Mouse (Mus musculus) bone marrow, adult 2 months (tissue): ENCODE data around the gene Ptgfrn.

Experiments
- CTCF ChIP-seq: fragments of 200-500 bp; IDR thresholded peaks from 2 replicates; pipeline ENCODE4 v1.5.1; 2011; ENCODE audit warnings: low read length, control low read depth; ENCODE audit not compliant: control insufficient read depth, insufficient read depth
- POLR2A ChIP-seq: fragments of 200-500 bp; IDR thresholded peaks from 2 replicates; pipeline ENCODE4 v1.6.1; 2011; ENCODE audit warnings: low read depth, mild to moderate bottlenecking, control low read depth, low read length, borderline replicate concordance; ENCODE audit not compliant: control insufficient read depth

- TF ChIP-seq POLR2A (no peak), CTCF (no peak)
Measured at GRCm38 (mm10) chr3:101070230-101070795, 39.8 kb downstream of the Ptgfrn start.
